Mouse (Mus musculus) c-Kit-positive CD71-negative TER-119-negative erythroid progenitor cells, embryonic 14.5 days (primary cell): ENCODE data around the gene Mettl27.

Experiments used
- DNase-seq: peaks from one replicate; pipeline ENCODE4 v3.0.0-alpha.2; 2013; ENCODE audit warnings: low read depth

The Mettl27 gene

GRCm38 (mm10) chr5:134986298-134987268 lies 54.4 kb downstream of the Mettl27 start:
- no peak for DNase-seq

GRCm38 (mm10) chr5:134989166-134989565 lies 57.0 kb downstream of the Mettl27 start:
- no peak for DNase-seq

GRCm38 (mm10) chr5:134989741-134990140 lies 57.6 kb downstream of the Mettl27 start:
- no peak for DNase-seq
